Mouse (Mus musculus) MEL (cell line): ENCODE measurements around the gene Pde3b.
"Not testable (repeated sequence)": the region's sequence is repeated elsewhere in the genome, so short reads cannot be mapped to it uniquely, and the experiment has no call there.

Source experiments
- CHD2 ChIP-seq: IDR thresholded peaks from 2 replicates; pipeline ENCODE4 v1.6.1; 2011; ENCODE audit warnings: low read length, improper control_type of control experiment
- CTCF ChIP-seq, 3 experiments: IDR thresholded peaks in 2 of 3; conservative IDR thresholded peaks in 1 of 3; 2 replicates each; pipeline ENCODE4 v1.5.1; 2011 to 2012; ENCODE audit warnings: low read length in 3 of 3, low read depth in 2 of 3, mild to moderate bottlenecking in 2 of 3, improper control_type of control experiment in 1 of 3, inconsistent platforms in 1 of 3, mixed read lengths in 1 of 3, moderate library complexity in 1 of 3; ENCODE audit not compliant: control insufficient read depth in 1 of 3, insufficient read depth in 1 of 3, poor library complexity in 1 of 3, severe bottlenecking in 1 of 3
- EP300 ChIP-seq, 2 experiments: IDR thresholded peaks; 2 replicates each; pipeline ENCODE4 v1.6.1; 2011; ENCODE audit warnings: improper control_type of control experiment in 2 of 2, low read length in 2 of 2, low read depth in 1 of 2, mild to moderate bottlenecking in 1 of 2
- GATA1 ChIP-seq: IDR thresholded peaks from 2 replicates; pipeline ENCODE4 v1.6.1; 2011; ENCODE audit warnings: low read depth, low read length, improper control_type of control experiment
- KAT2A ChIP-seq: conservative IDR thresholded peaks from 2 replicates; pipeline ENCODE4 v1.6.1; 2012; ENCODE audit warnings: low read depth, low read length, improper control_type of control experiment, inconsistent platforms
- MAX ChIP-seq: IDR thresholded peaks from 2 replicates; pipeline ENCODE4 v1.6.1; 2011; ENCODE audit warnings: low read length, improper control_type of control experiment
- NRF1 ChIP-seq: IDR thresholded peaks from 2 replicates; pipeline ENCODE4 v1.6.1; 2014; ENCODE audit warnings: low read depth, mild to moderate bottlenecking, inconsistent platforms, low read length, improper control_type of control experiment, moderate library complexity; ENCODE audit not compliant: poor library complexity, insufficient read depth, severe bottlenecking
- POLR2A ChIP-seq, 2 experiments: IDR thresholded peaks; 2 replicates each; pipeline ENCODE4 v1.6.1; 2011 to 2012; ENCODE audit warnings: low read length in 2 of 2, mild to moderate bottlenecking in 2 of 2, control low read depth in 1 of 2, improper control_type of control experiment in 1 of 2, low read depth in 1 of 2, moderate library complexity in 1 of 2; ENCODE audit not compliant: control insufficient read depth in 1 of 2, insufficient read depth in 1 of 2, poor library complexity in 1 of 2
- POLR2AphosphoS2 ChIP-seq: IDR thresholded peaks from 2 replicates; pipeline ENCODE4 v1.6.1; 2011; ENCODE audit warnings: low read length, improper control_type of control experiment
- POLR2AphosphoS5 ChIP-seq: IDR thresholded peaks from 2 replicates; pipeline ENCODE4 v1.6.1; 2012; ENCODE audit warnings: low read depth, borderline replicate concordance, mild to moderate bottlenecking, inconsistent platforms, low read length, moderate library complexity, mixed read lengths
- RCOR1 ChIP-seq: IDR thresholded peaks from 2 replicates; pipeline ENCODE4 v1.6.1; 2012; ENCODE audit warnings: low read depth, mild to moderate bottlenecking, inconsistent platforms, low read length, improper control_type of control experiment
- TAL1 ChIP-seq: IDR thresholded peaks from 2 replicates; pipeline ENCODE4 v1.6.1; 2012; ENCODE audit warnings: mild to moderate bottlenecking, inconsistent platforms, low read length, moderate library complexity, mixed read lengths
- TCF12 ChIP-seq: IDR thresholded peaks from 2 replicates; pipeline ENCODE4 v1.6.1; 2014; ENCODE audit warnings: low read depth, mild to moderate bottlenecking, inconsistent platforms, low read length, improper control_type of control experiment, moderate library complexity
- UBTF ChIP-seq: IDR thresholded peaks from 2 replicates; pipeline ENCODE4 v1.6.1; 2012; ENCODE audit warnings: low read depth, mild to moderate bottlenecking, inconsistent platforms, low read length, improper control_type of control experiment, moderate library complexity, borderline replicate concordance; ENCODE audit not compliant: insufficient read depth

DNA sequence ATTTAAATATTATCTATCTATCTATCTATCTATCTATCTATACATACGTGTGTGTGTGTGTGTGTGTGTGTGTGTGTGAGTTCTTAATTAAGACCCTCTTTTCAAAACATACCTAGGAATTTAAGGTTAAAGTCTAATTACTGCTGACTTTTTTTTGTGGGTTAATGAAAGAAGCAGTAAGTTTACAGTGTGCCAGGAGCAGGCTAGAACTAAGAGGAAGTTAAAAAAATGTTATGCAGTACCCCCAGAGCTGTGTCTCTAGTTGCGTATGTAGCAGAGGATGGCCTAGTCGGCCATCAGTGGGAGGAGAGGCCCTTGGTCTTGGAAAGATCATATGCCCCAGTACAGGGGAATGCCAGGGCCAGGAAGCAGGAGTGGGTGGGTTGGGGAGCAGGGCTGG, 4.2 kb downstream of the Pde3b start:
- TF ChIP-seq EP300 (IDR thresholded peaks at IDR 0.05; ENCODE audit: low read depth in 1 of 2, low read length in 2 of 2); CHD2; TCF12; POLR2AphosphoS5; NRF1; POLR2A (IDR thresholded peaks at IDR 0.05; ENCODE audit: control insufficient read depth in 1 of 2, insufficient read depth in 1 of 2, low read depth in 1 of 2, low read length in 2 of 2, poor library complexity in 1 of 2); KAT2A; CTCF (IDR thresholded peaks at IDR 0.05 in 2 of 3, conservative IDR thresholded peaks at IDR 0.05 in 1 of 3; ENCODE audit: control insufficient read depth in 1 of 3, insufficient read depth in 1 of 3, low read depth in 2 of 3, low read length in 3 of 3, poor library complexity in 1 of 3, severe bottlenecking in 1 of 3); MAX; TAL1; GATA1; POLR2AphosphoS2; RCOR1; UBTF: not testable (repeated sequence)
